Mouse (Mus musculus): ENCODE results near the gene Abcc1.

- TF ChIP-seq GATA1 (IDR thresholded peaks at IDR 0.05; ENCODE audit: low read length) (no peak), TAL1 (IDR thresholded peaks at IDR 0.05; ENCODE audit: low read length) (no peak)
Observed at GRCm38 (mm10) chr16:14432996-14433395, 71.6 kb downstream of the Abcc1 start.
